Mouse (Mus musculus): ENCODE measurements around the gene Cep41. TPM values are rescaled to one million over a fixed set of nuclear protein-coding genes. Genes with fewer than 3 reads are reported as not detected.
A peak's percentile ranks its signal among the peaks of the same experiment; 100 is the strongest.

Gene Cep41
- polyA plus RNA-seq, 1 experiment from 2014 or later, result 20.6 TPM

DNA sequence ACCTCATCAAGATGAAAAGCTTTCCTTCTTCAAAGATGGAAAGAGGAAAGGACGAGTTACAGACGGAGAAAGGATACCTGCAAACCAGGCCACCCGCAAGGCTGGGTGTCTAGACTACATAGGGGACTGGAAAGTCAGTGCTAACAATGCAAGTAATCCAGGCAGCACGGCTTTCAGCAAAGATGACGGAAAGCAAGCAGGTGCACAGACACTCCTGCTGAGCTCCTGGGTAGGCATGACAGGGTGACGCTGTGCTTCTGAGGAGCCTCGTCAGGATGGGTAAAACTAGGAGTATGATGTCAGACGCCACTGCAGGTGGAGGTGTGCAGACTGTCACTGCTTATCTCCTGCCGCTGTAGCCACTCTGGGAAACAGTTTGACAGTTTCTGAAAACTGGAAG, 16.0 kb downstream of the Cep41 start:
- Histone ChIP-seq H3K9me3 (ENCODE audit: low read length) (no peaks in the 10 kb centered on the region), H3K36me3 (ENCODE audit: insufficient read depth, low read length) (0 out of 2 replicates have a peak, but pooled peaks cover 2% of the 10 kb centered on the region), H3K27ac (ENCODE audit: low read length) (no peak overlapping the region), H3K9ac (replicated peaks; ENCODE audit: low read length) (no peak overlapping the region), H3K4me1 (ENCODE audit: insufficient read depth, low read length) (peaks cover 52% of the 10 kb centered on the region), H3K27me3 (ENCODE audit: insufficient read depth, low read length) (no peaks in the 10 kb centered on the region), H3K4me3 (ENCODE audit: low read length) (no peak overlapping the region), H3K4me2 (replicated peaks; ENCODE audit: low read depth, low read length) (no peak overlapping the region)
- WGBS, result 90% methylated on average over 9 of the region's 9 CpGs
- ATAC-seq (ENCODE audit: low FRiP score, low TSS enrichment), result no peak

DNA sequence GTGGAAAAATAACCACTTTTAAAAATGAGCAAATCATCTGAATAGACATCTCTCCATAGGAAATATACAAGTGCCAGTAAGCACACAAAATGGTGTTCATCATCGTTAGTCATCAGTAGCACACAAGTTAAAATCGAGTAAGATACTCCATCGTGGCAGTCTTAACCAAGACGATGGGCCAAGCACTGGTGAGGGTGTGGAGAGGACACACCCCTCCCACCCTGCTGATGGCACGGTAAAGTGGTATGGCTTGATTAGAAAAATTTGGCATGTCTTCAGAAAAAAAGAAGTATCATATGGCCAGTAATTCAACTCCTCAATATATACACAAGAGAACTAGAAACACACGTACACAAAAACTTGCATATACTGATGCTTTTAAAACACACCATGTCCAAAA, 17.0 kb downstream of the Cep41 start:
- Histone ChIP-seq H3K4me2 (replicated peaks; ENCODE audit: low read depth, low read length) (no peak overlapping the region), H3K9ac (replicated peaks; ENCODE audit: low read length) (no peak overlapping the region), H3K27ac (ENCODE audit: low read length) (no peak overlapping the region), H3K4me3 (ENCODE audit: low read length) (no peak overlapping the region), H3K4me1 (ENCODE audit: insufficient read depth, low read length) (peaks cover 54% of the 10 kb centered on the region), H3K9me3 (ENCODE audit: low read length) (no peaks in the 10 kb centered on the region), H3K27me3 (ENCODE audit: insufficient read depth, low read length) (no peaks in the 10 kb centered on the region), H3K36me3 (ENCODE audit: insufficient read depth, low read length) (0 out of 2 replicates have a peak, but pooled peaks cover 2% of the 10 kb centered on the region)
- WGBS, result 81% methylated on average over 6 of the region's 6 CpGs
- ATAC-seq (ENCODE audit: low FRiP score, low TSS enrichment), result no peak

DNA sequence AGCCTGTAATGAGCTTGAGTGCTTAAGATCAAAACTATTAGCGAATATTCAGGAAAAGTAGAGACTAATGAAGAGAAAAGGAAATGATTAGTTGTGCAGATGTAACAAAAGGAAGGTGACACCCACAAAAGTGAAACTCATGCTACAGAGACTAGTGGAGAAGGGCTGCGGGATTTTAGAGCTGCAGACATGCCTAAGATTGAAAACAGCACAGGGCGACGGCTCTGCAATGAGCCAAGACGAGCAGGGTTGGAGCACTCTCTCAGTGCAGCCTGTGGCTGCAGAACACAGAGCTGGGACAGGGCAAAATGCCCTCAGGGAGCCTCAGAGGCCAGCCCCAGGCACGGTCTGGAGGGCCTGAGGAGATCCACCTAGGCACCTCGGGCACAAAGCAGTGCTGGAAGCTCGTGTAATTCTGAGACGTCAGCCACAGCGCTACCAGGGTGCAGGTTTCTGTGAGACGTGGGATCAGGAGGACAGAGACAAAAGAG, 18.2 kb downstream of the Cep41 start:
- Histone ChIP-seq H3K27me3 (ENCODE audit: insufficient read depth, low read length) (no peaks in the 10 kb centered on the region), H3K9me3 (ENCODE audit: low read length) (no peaks in the 10 kb centered on the region), H3K9ac (replicated peaks; ENCODE audit: low read length) (peak overlapping the region; percentile 65), H3K36me3 (ENCODE audit: insufficient read depth, low read length) (0 out of 2 replicates have a peak, but pooled peaks cover 2% of the 10 kb centered on the region), H3K27ac (ENCODE audit: low read length) (peak overlapping the region; percentile 97), H3K4me1 (ENCODE audit: insufficient read depth, low read length) (peaks cover 52% of the 10 kb centered on the region), H3K4me3 (ENCODE audit: low read length) (no peak overlapping the region), H3K4me2 (replicated peaks; ENCODE audit: low read depth, low read length) (peak overlapping the region; percentile 31)
- peak; percentile 61; the same call in 1 of the 2 replicates for ATAC-seq (ENCODE audit: low FRiP score, low TSS enrichment)
- 18% methylated on average over 11 of the region's 11 CpGs for WGBS

DNA sequence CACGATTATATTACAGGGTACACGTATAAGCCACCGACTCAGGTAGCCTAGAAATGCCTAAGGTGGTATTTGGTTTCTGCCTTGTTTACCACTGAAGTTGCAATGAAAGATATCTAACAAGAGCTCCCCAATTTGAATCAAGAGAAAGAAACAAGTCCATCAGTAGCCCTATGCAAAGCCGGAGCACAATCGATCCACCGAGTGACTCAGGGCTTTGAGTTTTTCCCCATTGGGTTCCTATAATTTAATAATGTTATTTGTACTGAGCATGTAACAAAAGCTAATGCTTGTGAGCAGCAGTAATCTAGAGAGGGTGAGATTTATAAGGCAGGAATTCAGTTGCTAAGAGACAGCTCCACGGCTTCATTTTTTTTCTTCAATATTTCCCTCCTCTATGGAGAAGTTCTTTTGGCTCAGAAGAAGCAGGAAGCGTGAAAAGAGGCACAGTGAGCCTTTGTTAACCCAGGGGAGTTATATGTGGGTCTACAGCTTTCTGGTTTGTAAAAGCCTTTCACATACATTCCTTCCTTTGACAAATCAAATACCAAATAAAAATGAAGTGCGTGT, 18.8 kb downstream of the Cep41 start:
- Histone ChIP-seq H3K4me3 (ENCODE audit: low read length) (no peak overlapping the region), H3K4me2 (replicated peaks; ENCODE audit: low read depth, low read length) (peak overlapping the region; percentile 40; the same call in 1 of the 2 replicates), H3K9me3 (ENCODE audit: low read length) (no peaks in the 10 kb centered on the region), H3K4me1 (ENCODE audit: insufficient read depth, low read length) (peaks cover 50% of the 10 kb centered on the region), H3K9ac (replicated peaks; ENCODE audit: low read length) (peak overlapping the region; percentile 46; the same call in 1 of the 2 replicates), H3K27ac (ENCODE audit: low read length) (peak overlapping the region; percentile 97), H3K27me3 (ENCODE audit: insufficient read depth, low read length) (no peaks in the 10 kb centered on the region), H3K36me3 (ENCODE audit: insufficient read depth, low read length) (0 out of 2 replicates have a peak, but pooled peaks cover 2% of the 10 kb centered on the region)
- peak; percentile 59 for ATAC-seq (ENCODE audit: low FRiP score, low TSS enrichment)
- 42% methylated on average over 9 of the region's 9 CpGs for WGBS

DNA sequence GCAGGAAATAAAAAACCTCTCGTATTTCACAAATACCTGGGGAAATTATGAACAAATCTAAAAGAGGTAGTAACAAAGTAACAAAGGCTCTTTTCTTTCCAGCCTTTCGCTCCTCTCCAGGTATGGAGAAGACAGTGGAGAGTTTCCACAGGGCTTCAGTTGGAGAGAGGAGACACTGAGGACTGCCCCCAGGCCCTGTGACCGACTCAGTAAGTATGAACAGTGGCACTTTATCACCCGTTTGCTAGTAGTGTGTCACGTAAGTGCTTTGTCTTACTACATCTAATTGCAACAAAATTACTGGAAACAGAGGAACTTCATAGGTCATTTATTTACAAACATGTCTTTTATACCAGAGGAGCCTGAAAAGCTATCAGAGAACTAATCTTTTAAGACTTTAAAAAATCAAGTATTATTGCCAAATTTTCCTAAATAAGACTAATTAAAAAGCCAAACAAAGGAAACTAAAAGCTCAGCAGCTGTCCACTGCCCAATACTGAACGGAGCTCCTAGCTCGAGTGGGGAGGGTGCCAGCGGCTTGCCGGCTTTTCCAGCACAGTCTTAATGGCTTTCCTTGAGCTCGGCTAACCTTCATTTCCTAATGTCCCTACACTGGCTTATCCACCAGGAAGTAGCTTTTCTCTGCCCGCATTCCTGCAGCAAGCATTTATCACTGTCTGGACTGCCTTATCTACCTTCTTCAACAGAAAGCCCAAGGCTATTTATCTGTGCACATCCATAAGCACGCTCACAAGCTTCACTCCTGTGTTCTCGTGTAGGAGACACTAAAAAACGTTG, 19.6 kb downstream of the Cep41 start:
- Histone ChIP-seq H3K27me3 (ENCODE audit: insufficient read depth, low read length) (no peaks in the 10 kb centered on the region), H3K27ac (ENCODE audit: low read length) (peak overlapping the region; percentile 97), H3K4me1 (ENCODE audit: insufficient read depth, low read length) (peaks cover 43% of the 10 kb centered on the region), H3K9ac (replicated peaks; ENCODE audit: low read length) (peak overlapping the region; percentile 54), H3K4me2 (replicated peaks; ENCODE audit: low read depth, low read length) (peak overlapping the region; percentile 40), H3K4me3 (ENCODE audit: low read length) (no peak overlapping the region; the same call in 1 of the 2 replicates), H3K36me3 (ENCODE audit: insufficient read depth, low read length) (0 out of 2 replicates have a peak, but pooled peaks cover 2% of the 10 kb centered on the region), H3K9me3 (ENCODE audit: low read length) (no peaks in the 10 kb centered on the region)
- ATAC-seq (ENCODE audit: low FRiP score, low TSS enrichment), result peak; percentile 61
- WGBS, result 19% methylated on average over 14 of the region's 14 CpGs

DNA sequence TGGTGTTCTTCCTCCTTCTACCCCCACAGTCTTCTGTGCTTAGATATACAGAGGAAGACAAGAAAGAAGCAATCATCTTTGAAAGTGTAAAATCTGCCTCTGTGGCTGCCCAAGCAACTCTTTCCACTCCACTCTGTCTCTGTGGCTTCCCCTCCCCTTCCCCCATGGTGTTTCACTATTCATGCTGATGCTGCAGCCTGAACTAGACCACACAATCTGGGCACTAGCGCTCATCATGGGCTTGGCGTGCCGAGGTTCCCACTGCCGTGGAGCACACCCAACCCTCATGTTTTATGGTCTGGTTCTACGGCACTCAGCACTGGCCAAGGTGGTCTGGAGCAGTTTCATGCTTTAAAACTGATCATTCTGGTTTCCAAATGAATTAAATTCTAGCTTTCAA, 21.9 kb downstream of the Cep41 start:
- Histone ChIP-seq H3K4me3 (ENCODE audit: low read length) (no peak overlapping the region), H3K4me1 (ENCODE audit: insufficient read depth, low read length) (peaks cover 39% of the 10 kb centered on the region), H3K9me3 (ENCODE audit: low read length) (no peaks in the 10 kb centered on the region), H3K4me2 (replicated peaks; ENCODE audit: low read depth, low read length) (no peak overlapping the region), H3K27ac (ENCODE audit: low read length) (no peak overlapping the region), H3K9ac (replicated peaks; ENCODE audit: low read length) (no peak overlapping the region), H3K27me3 (ENCODE audit: insufficient read depth, low read length) (no peaks in the 10 kb centered on the region), H3K36me3 (ENCODE audit: insufficient read depth, low read length) (no peaks in the 10 kb centered on the region)
- 74% methylated on average over 5 of the region's 5 CpGs for WGBS
- ATAC-seq (ENCODE audit: low FRiP score, low TSS enrichment), result no peak

DNA sequence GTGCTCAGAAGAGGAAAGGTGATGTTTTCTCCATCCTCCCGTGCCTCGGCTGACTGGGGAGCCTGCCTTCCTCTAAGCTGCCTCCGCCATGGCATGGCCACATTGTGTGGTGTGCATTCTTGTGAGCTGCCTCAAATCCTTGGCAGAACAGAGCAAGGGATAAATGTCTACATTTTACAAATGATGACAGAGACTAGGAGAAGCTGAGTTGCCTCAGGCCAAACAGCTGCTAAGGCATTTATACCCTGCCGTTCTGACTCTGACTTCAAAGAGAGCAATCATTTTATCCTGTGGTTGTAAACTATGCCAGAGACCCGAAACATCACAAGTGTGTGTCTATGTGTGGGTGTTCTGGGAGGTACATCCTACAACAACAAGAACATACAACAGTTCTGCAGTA, 26.0 kb downstream of the Cep41 start:
- no peaks in the 10 kb centered on the region for H3K9me3 ChIP-seq (ENCODE audit: low read length)
- no peak overlapping the region for H3K9ac ChIP-seq (replicated peaks; ENCODE audit: low read length)
- no peaks in the 10 kb centered on the region for H3K27me3 ChIP-seq (ENCODE audit: insufficient read depth, low read length)
- no peaks in the 10 kb centered on the region for H3K36me3 ChIP-seq (ENCODE audit: insufficient read depth, low read length)
- no peak for ATAC-seq (ENCODE audit: low FRiP score, low TSS enrichment)
- H3K4me2 ChIP-seq (replicated peaks; ENCODE audit: low read depth, low read length), result no peak overlapping the region
- peaks cover 16% of the 10 kb centered on the region; the same call in 1 of the 2 replicates for H3K4me1 ChIP-seq (ENCODE audit: insufficient read depth, low read length)
- 40% methylated on average over 5 of the region's 5 CpGs for WGBS
- H3K4me3 ChIP-seq (ENCODE audit: low read length), result no peak overlapping the region
- H3K27ac ChIP-seq (ENCODE audit: low read length), result no peak overlapping the region

DNA sequence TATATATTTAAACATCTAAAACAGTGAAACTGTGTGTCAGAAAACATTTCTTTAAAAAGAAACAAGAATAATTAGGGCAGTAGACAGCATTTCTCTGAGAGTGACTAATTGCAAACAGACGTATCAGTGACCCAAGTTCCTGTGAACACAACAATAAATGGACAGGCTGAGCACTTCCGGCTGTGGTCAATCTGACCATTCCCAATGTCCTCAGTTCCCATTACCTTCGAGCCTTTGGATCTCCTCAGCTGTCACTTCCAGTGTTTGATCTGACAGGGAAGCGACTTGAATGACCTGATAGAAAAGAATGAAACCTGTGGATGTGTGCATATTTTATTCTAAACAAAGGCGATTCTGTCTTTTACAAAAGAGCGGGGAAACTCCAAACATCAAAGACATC, 27.5 kb downstream of the Cep41 start:
- Histone ChIP-seq H3K9me3 (ENCODE audit: low read length) (no peaks in the 10 kb centered on the region), H3K36me3 (ENCODE audit: insufficient read depth, low read length) (no peaks in the 10 kb centered on the region), H3K4me1 (ENCODE audit: insufficient read depth, low read length) (peaks cover 8% of the 10 kb centered on the region; the same call in 1 of the 2 replicates), H3K4me3 (ENCODE audit: low read length) (no peak overlapping the region), H3K4me2 (replicated peaks; ENCODE audit: low read depth, low read length) (no peak overlapping the region), H3K9ac (replicated peaks; ENCODE audit: low read length) (no peak overlapping the region), H3K27me3 (ENCODE audit: insufficient read depth, low read length) (no peaks in the 10 kb centered on the region), H3K27ac (ENCODE audit: low read length) (peak overlapping the region; percentile 71; the same call in 1 of the 2 replicates)
- 46% methylated on average over 6 of the region's 6 CpGs for WGBS
- no peak for ATAC-seq (ENCODE audit: low FRiP score, low TSS enrichment)

DNA sequence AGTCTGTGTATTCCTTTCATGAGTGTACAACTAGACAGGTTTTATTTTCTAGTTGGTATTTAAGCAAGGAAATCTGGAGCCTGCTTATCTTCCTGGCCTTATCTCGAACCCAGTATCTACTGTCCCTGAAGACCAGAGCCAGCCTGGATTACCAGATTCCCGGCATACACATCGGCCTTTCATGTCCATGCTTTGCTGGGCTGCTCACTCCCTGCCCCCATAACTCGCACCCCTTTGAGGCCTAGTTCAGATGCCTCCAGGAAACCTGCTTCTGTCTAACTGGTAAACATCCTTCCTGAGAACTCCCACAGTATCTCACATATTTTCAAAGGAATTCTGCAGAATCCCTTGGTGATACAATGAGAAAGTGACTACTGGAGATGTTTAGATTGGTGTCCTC, 28.3 kb downstream of the Cep41 start:
- Histone ChIP-seq H3K27me3 (ENCODE audit: insufficient read depth, low read length) (no peaks in the 10 kb centered on the region), H3K4me2 (replicated peaks; ENCODE audit: low read depth, low read length) (no peak overlapping the region), H3K9me3 (ENCODE audit: low read length) (no peaks in the 10 kb centered on the region), H3K9ac (replicated peaks; ENCODE audit: low read length) (no peak overlapping the region), H3K27ac (ENCODE audit: low read length) (peak overlapping the region; percentile 71), H3K36me3 (ENCODE audit: insufficient read depth, low read length) (no peaks in the 10 kb centered on the region; the same call in 1 of the 2 replicates), H3K4me3 (ENCODE audit: low read length) (no peak overlapping the region), H3K4me1 (ENCODE audit: insufficient read depth, low read length) (peaks cover 8% of the 10 kb centered on the region; the same call in 1 of the 2 replicates)
- ATAC-seq (ENCODE audit: low FRiP score, low TSS enrichment), result no peak
- 53% methylated on average over 4 of the region's 4 CpGs for WGBS

Data from kidney, embryonic 16.5 days (tissue).